Mouse (Mus musculus) hindbrain, embryonic 15.5 days (tissue): ENCODE data around the gene Isyna1. TPM values are rescaled to one million over a fixed set of nuclear protein-coding genes. Genes with fewer than 3 reads are reported as not detected.
A peak's percentile ranks its signal among the peaks of the same experiment; 100 is the strongest.

Source experiments
- ATAC-seq: fragments of 200-750 bp; cut with Nextera tagmentation; 2 replicates; pipeline ENCODE4 v1.8.0; 2017; ENCODE audit warnings: low read depth, moderate number of reproducible peaks, moderate TSS enrichment; ENCODE audit not compliant: low FRiP score
- H3K27ac ChIP-seq: fragments of 300-500 bp; sonication (generic); replicated peaks from 2 replicates; pipeline ENCODE4 v1.5.1; 2015; ENCODE audit warnings: mild to moderate bottlenecking, inconsistent platforms
- H3K27me3 ChIP-seq: fragments of 300-500 bp; sonication (generic); 2 replicates; pipeline ENCODE4 v1.6.1; 2015; ENCODE audit warnings: control low read depth, inconsistent platforms
- H3K36me3 ChIP-seq: fragments of 300-500 bp; sonication (generic); 2 replicates; pipeline ENCODE4 v1.6.1; 2015; ENCODE audit warnings: control low read depth, inconsistent platforms
- H3K4me1 ChIP-seq: fragments of 300-500 bp; sonication (generic); replicated peaks from 2 replicates; pipeline ENCODE4 v1.6.1; 2015; ENCODE audit warnings: control low read depth, inconsistent platforms
- H3K4me2 ChIP-seq: fragments of 300-500 bp; sonication (generic); 2 replicates; pipeline ENCODE4 v1.6.1; 2015; ENCODE audit warnings: moderate library complexity, mild to moderate bottlenecking, inconsistent platforms
- H3K4me3 ChIP-seq: fragments of 300-500 bp; sonication (generic); 2 replicates; pipeline ENCODE4 v1.5.1; 2015; ENCODE audit warnings: mild to moderate bottlenecking, inconsistent platforms
- H3K9ac ChIP-seq: fragments of 300-500 bp; sonication (generic); 2 replicates; pipeline ENCODE4 v1.6.1; 2015; ENCODE audit warnings: inconsistent platforms
- H3K9me3 ChIP-seq: fragments of 300-500 bp; sonication (generic); 2 replicates; pipeline ENCODE4 v1.6.1; 2016; ENCODE audit warnings: control low read depth, inconsistent platforms
- WGBS: fragments of 180-500 bp; shearing (Covaris S2); methylation state at CpG from one replicate; pipeline ENCODE4 v1.1.7; 2015; 5-methylcytosine and 5-hydroxymethylcytosine counted together
- polyA plus RNA-seq: library from polyadenylated mRNA; unstranded; fragments of >200 nt; fragmentation: Nextera tagmentation; extraction: Ambion mirVana; gene quantifications from 2 replicates; pipeline ENCODE4 v1.2.1, GENCODE M21; 2015

Isyna1 gene
- polyA plus RNA-seq, 1 experiment from 2014 or later: 152 TPM

GRCm38 (mm10) chr8:70560564-70560963 lies 33.6 kb upstream of the Isyna1 start:
- no peak for ATAC-seq
- 76% methylated on average over 3 of the region's 3 CpGs for WGBS
- Histone ChIP-seq H3K4me2 (no peak overlapping the region), H3K27me3 (no peaks in the 10 kb centered on the region), H3K4me3 (no peak overlapping the region), H3K4me1 (peaks cover 31% of the 10 kb centered on the region; the same call in 1 of the 2 replicates), H3K9ac (no peak overlapping the region), H3K9me3 (no peaks in the 10 kb centered on the region), H3K27ac (no peak overlapping the region), H3K36me3 (no peaks in the 10 kb centered on the region)

GRCm38 (mm10) chr8:70561357-70561756 lies 32.8 kb upstream of the Isyna1 start:
- Histone ChIP-seq H3K4me2 (no peak overlapping the region), H3K27me3 (no peaks in the 10 kb centered on the region), H3K9ac (no peak overlapping the region), H3K36me3 (no peaks in the 10 kb centered on the region), H3K9me3 (no peaks in the 10 kb centered on the region), H3K4me1 (peaks cover 33% of the 10 kb centered on the region; the same call in 1 of the 2 replicates), H3K4me3 (no peak overlapping the region), H3K27ac (no peak overlapping the region)
- 73% methylated on average over 4 of the region's 4 CpGs for whole genome bisulfite sequencing
- ATAC-seq: no peak

- ATAC-seq: no peak
These were observed 32.2 kb upstream of the Isyna1 start for GRCm38 (mm10) chr8:70561809-70562535.

GRCm38 (mm10) chr8:70562802-70563201 lies 31.4 kb upstream of the Isyna1 start:
- Histone ChIP-seq H3K36me3 (no peaks in the 10 kb centered on the region), H3K9me3 (no peaks in the 10 kb centered on the region), H3K27me3 (no peaks in the 10 kb centered on the region), H3K4me2 (no peak overlapping the region), H3K27ac (no peak overlapping the region), H3K4me3 (no peak overlapping the region), H3K4me1 (peaks cover 33% of the 10 kb centered on the region; the same call in 1 of the 2 replicates), H3K9ac (no peak overlapping the region)
- no peak for ATAC-seq
- WGBS: 81% methylated on average over 3 of the region's 3 CpGs

More at GRCm38 (mm10) chr8:70561809-70562535, 32.2 kb upstream of the Isyna1 start:
- Histone ChIP-seq H3K27ac (no peak overlapping the region), H3K27me3 (no peaks in the 10 kb centered on the region), H3K9ac (no peak overlapping the region), H3K9me3 (no peaks in the 10 kb centered on the region), H3K4me3 (no peak overlapping the region), H3K4me2 (no peak overlapping the region), H3K4me1 (peaks cover 33% of the 10 kb centered on the region; the same call in 1 of the 2 replicates), H3K36me3 (no peaks in the 10 kb centered on the region)
- WGBS: 78% methylated on average over 7 of the region's 7 CpGs

- no peaks in the 10 kb centered on the region for H3K36me3 ChIP-seq
- WGBS: 92% methylated on average over 6 of the region's 6 CpGs
- no peak overlapping the region for H3K9ac ChIP-seq
- no peak overlapping the region for H3K4me2 ChIP-seq
- no peaks in the 10 kb centered on the region for H3K9me3 ChIP-seq
- H3K4me1 ChIP-seq: peaks cover 33% of the 10 kb centered on the region; the same call in 1 of the 2 replicates
- no peak for ATAC-seq
- no peak overlapping the region for H3K4me3 ChIP-seq
- no peak overlapping the region for H3K27ac ChIP-seq
- no peaks in the 10 kb centered on the region for H3K27me3 ChIP-seq
These were observed 30.3 kb upstream of the Isyna1 start for GRCm38 (mm10) chr8:70563763-70564387.

- WGBS: 81% methylated on average over 3 of the region's 3 CpGs
- H3K4me3 ChIP-seq: no peak overlapping the region
- H3K4me2 ChIP-seq: no peak overlapping the region
- H3K27ac ChIP-seq: no peak overlapping the region
- no peaks in the 10 kb centered on the region for H3K36me3 ChIP-seq
- no peaks in the 10 kb centered on the region for H3K9me3 ChIP-seq
- H3K9ac ChIP-seq: no peak overlapping the region
- ATAC-seq: no peak
- H3K4me1 ChIP-seq: peaks cover 30% of the 10 kb centered on the region; the same call in 1 of the 2 replicates
- H3K27me3 ChIP-seq: no peaks in the 10 kb centered on the region
These were observed 29.4 kb upstream of the Isyna1 start for GRCm38 (mm10) chr8:70564696-70565235.

- H3K36me3 ChIP-seq: no peaks in the 10 kb centered on the region
- no peak overlapping the region for H3K27ac ChIP-seq
- 0 out of 2 replicates have a peak, but pooled peaks have one; percentile 24 for ATAC-seq
- H3K4me1 ChIP-seq: peaks cover 22% of the 10 kb centered on the region; the same call in 1 of the 2 replicates
- H3K27me3 ChIP-seq: no peaks in the 10 kb centered on the region
- no peaks in the 10 kb centered on the region for H3K9me3 ChIP-seq
- no peak overlapping the region for H3K9ac ChIP-seq
- WGBS: 65% methylated on average over 3 of the region's 3 CpGs
- H3K4me2 ChIP-seq: no peak overlapping the region
- H3K4me3 ChIP-seq: no peak overlapping the region
These were observed 28.6 kb upstream of the Isyna1 start for GRCm38 (mm10) chr8:70565561-70565960.

- no peak overlapping the region for H3K9ac ChIP-seq
- no peak overlapping the region for H3K4me3 ChIP-seq
- no peaks in the 10 kb centered on the region for H3K27me3 ChIP-seq
- no peak overlapping the region for H3K27ac ChIP-seq
- ATAC-seq: peak; percentile 23; the same call in 1 of the 2 replicates
- no peak overlapping the region for H3K4me2 ChIP-seq
- 0 out of 2 replicates have a peak, but pooled peaks cover 3% of the 10 kb centered on the region for H3K4me1 ChIP-seq
- no peaks in the 10 kb centered on the region for H3K36me3 ChIP-seq
- H3K9me3 ChIP-seq: no peaks in the 10 kb centered on the region
These were observed 23.8 kb upstream of the Isyna1 start for GRCm38 (mm10) chr8:70570360-70570759.

- no peak overlapping the region for H3K4me3 ChIP-seq
- H3K27me3 ChIP-seq: no peaks in the 10 kb centered on the region
- H3K9ac ChIP-seq: no peak overlapping the region
- no peak overlapping the region for H3K27ac ChIP-seq
- H3K36me3 ChIP-seq: no peaks in the 10 kb centered on the region
- H3K4me2 ChIP-seq: no peak overlapping the region
- H3K9me3 ChIP-seq: no peaks in the 10 kb centered on the region
- WGBS: 76% methylated on average over 6 of the region's 6 CpGs
- H3K4me1 ChIP-seq: no peaks in the 10 kb centered on the region
- ATAC-seq: no peak; the same call in 1 of the 2 replicates
These were observed 23.2 kb upstream of the Isyna1 start for GRCm38 (mm10) chr8:70570990-70571389.

- no peak for ATAC-seq
- Histone ChIP-seq H3K9ac (no peak overlapping the region), H3K4me1 (no peaks in the 10 kb centered on the region), H3K4me2 (no peak overlapping the region), H3K27me3 (no peaks in the 10 kb centered on the region), H3K27ac (no peak overlapping the region), H3K36me3 (peaks cover 8% of the 10 kb centered on the region; the same call in 1 of the 2 replicates), H3K9me3 (no peaks in the 10 kb centered on the region), H3K4me3 (no peak overlapping the region)
These were observed 19.9 kb upstream of the Isyna1 start for GRCm38 (mm10) chr8:70574302-70574701.

- peaks cover 9% of the 10 kb centered on the region; the same call in 1 of the 2 replicates for H3K36me3 ChIP-seq
- no peak overlapping the region for H3K4me3 ChIP-seq
- 81% methylated on average over 4 of the region's 4 CpGs for WGBS
- no peak overlapping the region for H3K4me2 ChIP-seq
- H3K27me3 ChIP-seq: no peaks in the 10 kb centered on the region
- H3K27ac ChIP-seq: no peak overlapping the region
- H3K9ac ChIP-seq: no peak overlapping the region
- H3K4me1 ChIP-seq: no peaks in the 10 kb centered on the region
- no peak for ATAC-seq
- H3K9me3 ChIP-seq: no peaks in the 10 kb centered on the region
These were observed 19.3 kb upstream of the Isyna1 start for GRCm38 (mm10) chr8:70574915-70575314.

GRCm38 (mm10) chr8:70577207-70577606 lies 17.0 kb upstream of the Isyna1 start:
- H3K9ac ChIP-seq: no peak overlapping the region
- H3K4me1 ChIP-seq: no peaks in the 10 kb centered on the region
- H3K36me3 ChIP-seq: peaks cover 23% of the 10 kb centered on the region
- 96% methylated on average over 3 of the region's 3 CpGs for WGBS
- no peaks in the 10 kb centered on the region for H3K27me3 ChIP-seq
- no peak overlapping the region for H3K4me2 ChIP-seq
- no peak overlapping the region for H3K27ac ChIP-seq
- ATAC-seq: no peak
- no peak overlapping the region for H3K4me3 ChIP-seq
- H3K9me3 ChIP-seq: no peaks in the 10 kb centered on the region
